Mouse (Mus musculus) hindbrain, embryonic 14.5 days (tissue): ENCODE data around the gene Rpe. TPM values are rescaled to one million over a fixed set of nuclear protein-coding genes. Genes with fewer than 3 reads are reported as not detected.
"Not testable (repeated sequence)": the region's sequence is repeated elsewhere in the genome, so short reads cannot be mapped to it uniquely, and the experiment has no call there.

Experiments used
- ATAC-seq: fragments of 200-750 bp; cut with Nextera tagmentation; 2 replicates; pipeline ENCODE4 v1.8.0; 2017; ENCODE audit warnings: moderate number of reproducible peaks, mild to moderate bottlenecking, moderate TSS enrichment, moderate library complexity; ENCODE audit not compliant: low FRiP score
- DNase-seq: peaks from one replicate; pipeline ENCODE4 v3.0.0-alpha.2; 2015; ENCODE audit warnings: low spot score
- H3K27ac ChIP-seq: fragments of 300-500 bp; sonication (generic); 2 replicates; pipeline ENCODE4 v1.5.1; 2014; ENCODE audit warnings: mild to moderate bottlenecking, moderate library complexity
- H3K27me3 ChIP-seq: fragments of 300-500 bp; sonication (generic); 2 replicates; pipeline ENCODE4 v1.6.1; 2014; ENCODE audit warnings: mild to moderate bottlenecking, low read length, mixed read lengths; ENCODE audit not compliant: control insufficient read depth, insufficient read depth
- H3K36me3 ChIP-seq: fragments of 300-500 bp; sonication (generic); replicated peaks from 2 replicates; pipeline ENCODE4 v1.6.1; 2014; ENCODE audit not compliant: control insufficient read depth, insufficient read depth
- H3K4me1 ChIP-seq: fragments of 300-500 bp; sonication (generic); replicated peaks from 2 replicates; pipeline ENCODE4 v1.6.1; 2014; ENCODE audit warnings: antibody characterized with exemption, low read length, mixed read lengths; ENCODE audit not compliant: control insufficient read depth, insufficient read depth
- H3K4me2 ChIP-seq: fragments of 300-500 bp; sonication (generic); replicated peaks from 2 replicates; pipeline ENCODE4 v1.6.1; 2014; ENCODE audit warnings: mild to moderate bottlenecking, moderate library complexity
- H3K4me3 ChIP-seq: fragments of 300-500 bp; sonication (generic); replicated peaks from 2 replicates; pipeline ENCODE4 v1.5.1; 2014; ENCODE audit warnings: mild to moderate bottlenecking, low read length
- H3K9ac ChIP-seq: fragments of 300-500 bp; sonication (generic); 2 replicates; pipeline ENCODE4 v1.6.1; 2014
- H3K9me3 ChIP-seq: fragments of 300-500 bp; sonication (generic); 2 replicates; pipeline ENCODE4 v1.6.1; 2016; ENCODE audit warnings: low read length; ENCODE audit not compliant: control insufficient read depth
- WGBS: fragments of 180-500 bp; shearing (Covaris S2); extraction: QIAGEN DNeasy Blood & Tissue Kit; methylation state at CpG from one replicate; pipeline ENCODE4 v1.1.7; 2014; 5-methylcytosine and 5-hydroxymethylcytosine counted together
- polyA plus RNA-seq: library from polyadenylated mRNA; unstranded; fragments of >200 nt; fragmentation: Nextera tagmentation; extraction: Ambion mirVana; gene quantifications from 2 replicates; pipeline ENCODE4 v1.2.1, GENCODE M21; 2014

Rpe gene
- polyA plus RNA-seq, 1 experiment from 2014 or later = 41.0 TPM

- Histone ChIP-seq H3K9me3 (no peaks in the 10 kb centered on the region), H3K27me3 (no peaks in the 10 kb centered on the region), H3K4me1 (no peaks in the 10 kb centered on the region), H3K4me3 (no peak overlapping the region), H3K9ac (no peak overlapping the region), H3K27ac (no peak overlapping the region), H3K36me3 (no peaks in the 10 kb centered on the region), H3K4me2 (no peak overlapping the region)
- no peak for DNase-seq
- 61% methylated on average over 1 of the region's 1 CpGs for WGBS
- peak; percentile 51; the same call in 1 of the 2 replicates for ATAC-seq
Measured at GRCm38 (mm10) chr1:66692308-66692707, 8.3 kb upstream of the Rpe start.

- H3K9me3 ChIP-seq = no peaks in the 10 kb centered on the region
- ATAC-seq (peak; percentile 85), DNase-seq (peak; percentile 36)
- no peak overlapping the region for H3K9ac ChIP-seq
- no peak overlapping the region for H3K4me2 ChIP-seq
- no peaks in the 10 kb centered on the region for H3K36me3 ChIP-seq
- no peak overlapping the region for H3K4me3 ChIP-seq
- 65% methylated on average over 8 of the region's 8 CpGs for WGBS
- peak overlapping the region; percentile 20; the same call in 1 of the 2 replicates for H3K27ac ChIP-seq
- no peaks in the 10 kb centered on the region for H3K27me3 ChIP-seq
- no peaks in the 10 kb centered on the region for H3K4me1 ChIP-seq
Measured at GRCm38 (mm10) chr1:66692780-66693392, 7.7 kb upstream of the Rpe start.

GRCm38 (mm10) chr1:66694266-66694665 lies 6.4 kb upstream of the Rpe start:
- no peaks in the 10 kb centered on the region for H3K27me3 ChIP-seq
- no peak overlapping the region for H3K4me3 ChIP-seq
- 79% methylated on average over 5 of the region's 5 CpGs for WGBS
- no peak overlapping the region for H3K4me2 ChIP-seq
- H3K4me1 ChIP-seq = no peaks in the 10 kb centered on the region
- H3K27ac ChIP-seq = no peak overlapping the region
- H3K9me3 ChIP-seq = no peaks in the 10 kb centered on the region
- no peak for ATAC-seq
- H3K9ac ChIP-seq = no peak overlapping the region
- DNase-seq = no peak
- no peaks in the 10 kb centered on the region for H3K36me3 ChIP-seq

- no peak overlapping the region for H3K27ac ChIP-seq
- H3K9ac ChIP-seq = no peak overlapping the region
Measured at GRCm38 (mm10) chr1:66695296-66695695, 5.3 kb upstream of the Rpe start.

GRCm38 (mm10) chr1:66699630-66700029 lies 1.0 kb upstream of the Rpe start:
- H3K27ac ChIP-seq, H3K4me2 ChIP-seq, H3K9me3 ChIP-seq, H3K36me3 ChIP-seq, H3K27me3 ChIP-seq, ATAC-seq, DNase-seq, H3K9ac ChIP-seq, H3K4me3 ChIP-seq: not testable (repeated sequence)
- WGBS = 88% methylated on average over 10 of the region's 10 CpGs
- H3K4me1 ChIP-seq = peaks cover 16% of the 10 kb centered on the region; the same call in 1 of the 2 replicates

More at GRCm38 (mm10) chr1:66695296-66695695, 5.3 kb upstream of the Rpe start:
- DNase-seq (no peak), ATAC-seq (no peak)
- no peak overlapping the region for H3K4me3 ChIP-seq
- WGBS = 70% methylated on average over 7 of the region's 7 CpGs
- no peak overlapping the region for H3K4me2 ChIP-seq
- H3K36me3 ChIP-seq = no peaks in the 10 kb centered on the region
- no peaks in the 10 kb centered on the region for H3K9me3 ChIP-seq
- H3K27me3 ChIP-seq = no peaks in the 10 kb centered on the region
- 0 out of 2 replicates have a peak, but pooled peaks cover 3% of the 10 kb centered on the region for H3K4me1 ChIP-seq

GRCm38 (mm10) chr1:66700149-66700692 lies 410 bp upstream of the Rpe start:
- no peak overlapping the region for H3K27ac ChIP-seq
- H3K4me1 ChIP-seq = peaks cover 16% of the 10 kb centered on the region; the same call in 1 of the 2 replicates
- H3K27me3 ChIP-seq = no peaks in the 10 kb centered on the region
- peak; percentile 37 for ATAC-seq
- peak overlapping the region; percentile 44; the same call in 1 of the 2 replicates for H3K9ac ChIP-seq
- H3K9me3 ChIP-seq = no peaks in the 10 kb centered on the region
- DNase-seq = no peak
- H3K4me2 ChIP-seq = peak overlapping the region; percentile 59
- H3K36me3 ChIP-seq = no peaks in the 10 kb centered on the region
- peak overlapping the region; percentile 79 for H3K4me3 ChIP-seq
- WGBS = 51% methylated on average over 5 of the region's 5 CpGs

- 38% methylated on average over 2 of the region's 2 CpGs for WGBS
- ATAC-seq = no peak
Measured at GRCm38 (mm10) chr1:66701576-66701940, 927 bp downstream of the Rpe start.

GRCm38 (mm10) chr1:66702623-66703345 lies 2.2 kb downstream of the Rpe start:
- ATAC-seq = no peak
- Histone ChIP-seq H3K4me1 (peaks cover 16% of the 10 kb centered on the region; the same call in 1 of the 2 replicates), H3K4me2 (peak overlapping the region; percentile 59; the same call in 1 of the 2 replicates), H3K9me3 (no peaks in the 10 kb centered on the region), H3K36me3 (peaks cover 11% of the 10 kb centered on the region), H3K27ac (no peak overlapping the region), H3K4me3 (no peak overlapping the region), H3K27me3 (no peaks in the 10 kb centered on the region), H3K9ac (no peak overlapping the region)
- no peak for DNase-seq
- 88% methylated on average over 4 of the region's 4 CpGs for WGBS

More at GRCm38 (mm10) chr1:66701576-66701940, 927 bp downstream of the Rpe start:
- Histone ChIP-seq H3K36me3 (peaks cover 3% of the 10 kb centered on the region; the same call in 1 of the 2 replicates), H3K27ac (peak overlapping the region; percentile 75; the same call in 1 of the 2 replicates), H3K4me1 (peaks cover 16% of the 10 kb centered on the region; the same call in 1 of the 2 replicates), H3K4me2 (peak overlapping the region; percentile 59), H3K9me3 (no peaks in the 10 kb centered on the region), H3K4me3 (peak overlapping the region; percentile 79), H3K27me3 (no peaks in the 10 kb centered on the region), H3K9ac (peak overlapping the region; percentile 80)
- DNase-seq = no peak

- H3K9me3 ChIP-seq = no peaks in the 10 kb centered on the region
- no peak overlapping the region for H3K4me2 ChIP-seq
- 53% methylated on average over 6 of the region's 6 CpGs for WGBS
- H3K4me3 ChIP-seq = no peak overlapping the region
- peaks cover 19% of the 10 kb centered on the region for H3K36me3 ChIP-seq
- 0 out of 2 replicates have a peak overlapping the region, but pooled peaks have one; percentile 20 for H3K9ac ChIP-seq
- no peak for ATAC-seq
- DNase-seq = no peak
- H3K27me3 ChIP-seq = no peaks in the 10 kb centered on the region
- H3K27ac ChIP-seq = no peak overlapping the region
- peaks cover 16% of the 10 kb centered on the region; the same call in 1 of the 2 replicates for H3K4me1 ChIP-seq
Measured at GRCm38 (mm10) chr1:66704523-66704922, 3.9 kb downstream of the Rpe start.
